ENCODE assay signal across 16 mouse cellular contexts in the genomic region with DNA sequence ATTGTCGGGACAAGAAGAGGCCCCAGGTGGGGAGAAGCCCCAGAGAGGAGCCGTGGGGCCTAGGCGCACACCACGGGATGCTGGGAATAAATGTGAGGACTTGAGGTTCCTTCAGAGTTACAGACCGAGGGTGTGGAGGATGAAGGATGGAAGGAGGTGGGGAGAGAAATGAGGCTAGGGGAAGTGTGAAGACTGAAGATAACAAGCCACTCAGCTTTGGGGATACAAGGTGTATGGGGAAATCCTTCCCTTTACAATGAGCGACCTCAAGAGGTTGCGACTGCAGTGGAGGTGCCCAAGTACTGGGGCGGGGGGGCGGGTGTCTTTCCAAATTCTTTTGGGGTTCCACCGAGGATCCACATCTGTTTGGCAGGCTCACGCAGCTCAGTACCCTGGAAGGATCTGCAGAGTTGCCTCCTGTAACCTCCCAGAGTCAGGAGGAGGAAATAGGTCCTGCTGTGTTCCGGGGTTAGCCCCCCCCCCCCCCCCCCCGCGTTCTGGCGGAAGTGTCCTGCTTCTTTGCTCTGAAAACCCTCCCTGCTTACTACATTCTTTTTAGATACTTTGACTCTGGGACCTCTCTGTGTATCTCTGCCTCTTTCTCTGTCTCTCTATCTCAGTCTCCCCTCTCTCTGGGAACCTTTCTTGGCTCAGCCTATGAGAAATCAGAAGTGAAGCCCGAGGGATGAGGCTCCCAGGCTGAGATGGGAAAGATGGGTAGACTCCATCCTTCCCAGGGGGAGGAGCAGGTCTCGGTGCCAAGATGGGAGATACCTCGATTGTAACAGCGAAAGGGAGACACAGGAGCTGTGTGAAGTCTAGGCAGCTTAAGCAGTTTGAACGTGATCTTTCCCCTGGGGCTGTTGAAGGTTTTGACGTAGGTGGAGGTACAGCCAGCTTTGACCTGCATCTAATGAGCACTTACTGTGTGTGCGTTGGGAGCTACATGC. TPM values are rescaled to one million over a fixed set of nuclear protein-coding genes. Genes with fewer than 3 reads are reported as not detected.
DNase-seq lines count a peak whose midpoint lies in the region; ATAC-seq and TF ChIP-seq lines count a peak whose summit lies in the region.
"Had no signal": no experiment of that assay in that cellular context is flagged by ENCODE, and none has a peak within 500 bp of the region (broad histone marks: within the 10 kb centered on the region; RNA-seq: fewer than 3 reads in every experiment).

No protein-coding gene starts in this region.

- no peak overlapping the region for H3K4me2 ChIP-seq in heart, postnatal 0 days (ENCODE audit: low read depth, low read length)
- H3K4me2 ChIP-seq in liver, postnatal 0 days (ENCODE audit: low read depth, low read length), result peak overlapping the region; percentile 36
- no peak overlapping the region for H3K4me2 ChIP-seq in kidney, embryonic 15.5 days
- H3K4me2 ChIP-seq: liver, embryonic 15.5 days; midbrain, embryonic 12.5 days had no signal

- intact Hi-C loops in heart, postnatal 36 days (cut with DNase I), result no loop called here

- no peaks in the 10 kb centered on the region for H3K9me3 ChIP-seq in heart, postnatal 0 days (replicated peaks; ENCODE audit: control insufficient read depth, low read length)
- no peaks in the 10 kb centered on the region for H3K9me3 ChIP-seq in liver, postnatal 0 days (ENCODE audit: low read length)
- H3K9me3 ChIP-seq in kidney, embryonic 15.5 days (replicated peaks), result no peaks in the 10 kb centered on the region
- H3K9me3 ChIP-seq: limb, embryonic 10.5 days; liver, embryonic 15.5 days; midbrain, embryonic 12.5 days had no signal

- no peaks in the 10 kb centered on the region for H3K4me1 ChIP-seq in heart, postnatal 0 days (ENCODE audit: control insufficient read depth, insufficient read depth)
- no peaks in the 10 kb centered on the region for H3K4me1 ChIP-seq in liver, postnatal 0 days (ENCODE audit: insufficient read depth)
- H3K4me1 ChIP-seq in kidney, embryonic 15.5 days, result peaks cover 11% of the 10 kb centered on the region

- no peak overlapping the region for H3K27ac ChIP-seq in heart, postnatal 0 days (ENCODE audit: low read depth)
- no peak overlapping the region for H3K27ac ChIP-seq in liver, postnatal 0 days (ENCODE audit: low read depth)
- no peak overlapping the region for H3K27ac ChIP-seq in kidney, embryonic 15.5 days
- H3K27ac ChIP-seq: limb, embryonic 10.5 days; liver, embryonic 15.5 days; midbrain, embryonic 12.5 days had no signal

- H3K27me3 ChIP-seq in heart, postnatal 0 days (ENCODE audit: control insufficient read depth, insufficient read depth, low read length), result no peaks in the 10 kb centered on the region
- 0 out of 2 replicates have a peak, but pooled peaks cover 2% of the 10 kb centered on the region for H3K27me3 ChIP-seq in liver, postnatal 0 days (ENCODE audit: insufficient read depth, low read length)
- peaks cover 6% of the 10 kb centered on the region; the same call in 1 of the 2 replicates for H3K27me3 ChIP-seq in kidney, embryonic 15.5 days
- H3K27me3 ChIP-seq: midbrain, embryonic 12.5 days had no signal

- 48% methylated on average over 19 of the region's 22 CpGs for WGBS in heart, postnatal 0 days
- 41% methylated on average over 18 of the region's 22 CpGs for WGBS in liver, postnatal 0 days (ENCODE audit: insufficient replicate concordance)
- 61% methylated on average over 20 of the region's 22 CpGs for WGBS in kidney, embryonic 15.5 days

- no peak overlapping the region for H3K4me3 ChIP-seq in heart, postnatal 0 days (ENCODE audit: low read depth, low read length)
- H3K4me3 ChIP-seq in liver, postnatal 0 days (ENCODE audit: low read depth, low read length), result no peak overlapping the region
- H3K4me3 ChIP-seq in kidney, embryonic 15.5 days (replicated peaks), result no peak overlapping the region
- H3K4me3 ChIP-seq: limb, embryonic 10.5 days; liver, embryonic 15.5 days; midbrain, embryonic 12.5 days had no signal

- TF ChIP-seq EP300 in heart, postnatal 0 days (IDR thresholded peaks at IDR 0.05; ENCODE audit: low read depth), result no peak
- no peak for TF ChIP-seq EP300 in liver, postnatal 0 days (IDR thresholded peaks at IDR 0.05; ENCODE audit: low read depth)

- no peaks in the 10 kb centered on the region for H3K36me3 ChIP-seq in heart, postnatal 0 days (replicated peaks; ENCODE audit: control insufficient read depth, insufficient read depth, low read length)
- no peaks in the 10 kb centered on the region for H3K36me3 ChIP-seq in liver, postnatal 0 days (replicated peaks; ENCODE audit: insufficient read depth, low read length)
- no peaks in the 10 kb centered on the region for H3K36me3 ChIP-seq in kidney, embryonic 15.5 days
- H3K36me3 ChIP-seq: liver, embryonic 15.5 days; midbrain, embryonic 12.5 days had no signal

- peak; percentile 25; the same call in 1 of the 2 replicates for ATAC-seq in heart, postnatal 0 days (ENCODE audit: insufficient read depth, low read depth)
- no peak for ATAC-seq in liver, postnatal 0 days
- no peak for ATAC-seq in kidney, embryonic 15.5 days (replicated peaks; ENCODE audit: low FRiP score)
- ATAC-seq: forebrain, embryonic 14.5 days; hindbrain, embryonic 16.5 days had no signal

- no peak overlapping the region for H3K9ac ChIP-seq in heart, postnatal 0 days (replicated peaks; ENCODE audit: low read depth, low read length)
- H3K9ac ChIP-seq in liver, postnatal 0 days (replicated peaks), result no peak overlapping the region
- no peak overlapping the region for H3K9ac ChIP-seq in kidney, embryonic 15.5 days
- H3K9ac ChIP-seq: liver, embryonic 15.5 days; midbrain, embryonic 12.5 days had no signal

- DNase-seq in heart, postnatal 0 days (ENCODE audit: low spot score), result no peak
- no peak for DNase-seq in heart, postnatal 36 days
- peak; percentile 45 for DNase-seq in CD4-positive, CD25-positive, alpha-beta regulatory T cell, adult 2 months (ENCODE audit: low read depth, low spot score)
- peak; percentile 63 for DNase-seq in MEL-GATA-1-ER (ENCODE audit: extremely low read depth, low read depth)
- no peak for DNase-seq in liver, postnatal 0 days
- DNase-seq in c-Kit-positive CD71-positive TER-119-positive erythroid progenitor cells, embryonic 14.5 days (ENCODE audit: low spot score), result no peak
- DNase-seq: cerebellum, adult 11 months; kidney, adult 8-10 months; lung, postnatal 14 days; right cerebral cortex, postnatal 14 days had no signal

- no peak for TF ChIP-seq CTCF in heart, postnatal 0 days (IDR thresholded peaks at IDR 0.05; ENCODE audit: low read depth)
- TF ChIP-seq CTCF in liver, postnatal 0 days (IDR thresholded peaks at IDR 0.05; ENCODE audit: low read depth), result no peak

RNA-seq across cellular contexts. Expression of gene Scaf4, which starts 49.8 kb away (rescaled TPM):
- 3.9 and 15.7 TPM in 2 replicates for total RNA-seq in heart, postnatal 0 days (2014; rRNA removed; ENCODE audit: low replicate concordance)
- polyA plus RNA-seq in heart, postnatal 0 days (2015; fragmentation: Nextera tagmentation; extraction: Ambion mirVana), result 8.7 and 9.5 TPM in 2 replicates
- 10 to 100 TPM; 18.1 to 22.0 TPM for total RNA-seq in heart, postnatal 36 days (2021)
- polyA plus RNA-seq in liver, postnatal 0 days (2015; fragmentation: Nextera tagmentation; extraction: Ambion mirVana), result 6.2 TPM in 2 replicates
- polyA plus RNA-seq in kidney, embryonic 15.5 days (2015; fragmentation: Nextera tagmentation; extraction: Ambion mirVana), result 30.4 and 32.6 TPM in 2 replicates

RNA-seq across cellular contexts. Expression of gene Hunk, which starts 51.7 kb away (rescaled TPM):
- 3.3 and 7.7 TPM in 2 replicates for total RNA-seq in heart, postnatal 0 days (2014; rRNA removed; ENCODE audit: low replicate concordance)
- 1.4 and 1.6 TPM in 2 replicates for polyA plus RNA-seq in heart, postnatal 0 days (2015; fragmentation: Nextera tagmentation; extraction: Ambion mirVana)
- under 1 TPM; 0.57 to 0.67 TPM for total RNA-seq in heart, postnatal 36 days (2021)
- 1.1 and 1.2 TPM in 2 replicates for polyA plus RNA-seq in liver, postnatal 0 days (2015; fragmentation: Nextera tagmentation; extraction: Ambion mirVana)
- polyA plus RNA-seq in kidney, embryonic 15.5 days (2015; fragmentation: Nextera tagmentation; extraction: Ambion mirVana), result 11.8 and 13.5 TPM in 2 replicates

Comparison
In these comparisons a context has a peak if more than half of its experiments do, and no peak if none do; other contexts are left out.
1. DNase-seq: peak in CD4-positive, CD25-positive, alpha-beta regulatory T cell, adult 2 months (single experiment) and MEL-GATA-1-ER (single experiment); none in heart, postnatal 0 days (single experiment), heart, postnatal 36 days (0 of 2), liver, postnatal 0 days (single experiment) and c-Kit-positive CD71-positive TER-119-positive erythroid progenitor cells, embryonic 14.5 days (single experiment).